Mouse (Mus musculus) heart, postnatal 0 days (tissue): ENCODE measurements around the gene Scarf2. TPM values are rescaled to one million over a fixed set of nuclear protein-coding genes. Genes with fewer than 3 reads are reported as not detected.

Experiments
- ATAC-seq: fragments of 200-750 bp; cut with Nextera tagmentation; 2 replicates; pipeline ENCODE4 v1.8.0; 2017; ENCODE audit warnings: low read depth, moderate number of reproducible peaks, moderate library complexity; ENCODE audit not compliant: insufficient read depth
- DNase-seq: peaks from one replicate; pipeline ENCODE4 v3.0.0-alpha.2; 2016; ENCODE audit warnings: low spot score
- H3K27ac ChIP-seq: fragments of 300-500 bp; sonication (generic); 2 replicates; pipeline ENCODE4 v1.5.1; 2014; ENCODE audit warnings: low read depth, mild to moderate bottlenecking
- H3K27me3 ChIP-seq: fragments of 300-500 bp; sonication (generic); 2 replicates; pipeline ENCODE4 v1.6.1; 2014; ENCODE audit warnings: low read length, mixed read lengths; ENCODE audit not compliant: control insufficient read depth, insufficient read depth
- H3K36me3 ChIP-seq: fragments of 300-500 bp; sonication (generic); replicated peaks from 2 replicates; pipeline ENCODE4 v1.6.1; 2014; ENCODE audit warnings: low read length, mixed read lengths; ENCODE audit not compliant: control insufficient read depth, insufficient read depth
- H3K4me1 ChIP-seq: fragments of 300-500 bp; sonication (generic); 2 replicates; pipeline ENCODE4 v1.6.1; 2014; ENCODE audit warnings: antibody characterized with exemption; ENCODE audit not compliant: control insufficient read depth, insufficient read depth
- H3K4me2 ChIP-seq: fragments of 300-500 bp; sonication (generic); 2 replicates; pipeline ENCODE4 v1.6.1; 2014; ENCODE audit warnings: low read depth, mild to moderate bottlenecking, low read length, moderate library complexity
- H3K4me3 ChIP-seq: fragments of 300-500 bp; sonication (generic); 2 replicates; pipeline ENCODE4 v1.5.1; 2014; ENCODE audit warnings: low read depth, low read length
- H3K9ac ChIP-seq: fragments of 300-500 bp; sonication (generic); replicated peaks from 2 replicates; pipeline ENCODE4 v1.6.1; 2014; ENCODE audit warnings: low read depth, low read length, mixed read lengths
- H3K9me3 ChIP-seq: fragments of 300-500 bp; sonication (generic); replicated peaks from 2 replicates; pipeline ENCODE4 v1.6.1; 2016; ENCODE audit warnings: low read length; ENCODE audit not compliant: control insufficient read depth
- CTCF ChIP-seq: IDR thresholded peaks from 2 replicates; pipeline ENCODE4 v1.5.1; 2016; ENCODE audit warnings: antibody characterized with exemption, control low read depth, low read depth
- EP300 ChIP-seq: IDR thresholded peaks from 2 replicates; pipeline ENCODE4 v1.6.1; 2016; ENCODE audit warnings: antibody characterized with exemption, low read depth
- WGBS: fragments of 180-500 bp; shearing (Covaris S2); extraction: QIAGEN DNeasy Blood & Tissue Kit; methylation state at CpG from one replicate; pipeline ENCODE4 v1.1.7; 2014; 5-methylcytosine and 5-hydroxymethylcytosine counted together
- polyA plus RNA-seq: library from polyadenylated mRNA; unstranded; fragments of >200 nt; fragmentation: Nextera tagmentation; extraction: Ambion mirVana; gene quantifications from 2 replicates; pipeline ENCODE4 v1.2.1, GENCODE M21; 2015
- total RNA-seq: library from RNA; depleted of rRNA; stranded (reverse); fragments of >200 nt; gene quantifications from 2 replicates; pipeline ENCODE4 v1.2.3, GENCODE M21; 2014; ENCODE audit warnings: low replicate concordance; rRNA removed

Gene Scarf2
- total and polyA plus RNA-seq, 2 experiments from 2014 or later: 2.6 to 25.4 TPM

GRCm38 (mm10) chr16:17853263-17853662 lies 56.2 kb downstream of the Scarf2 start:
- 89% methylated on average over 2 of the region's 2 CpGs for WGBS
- H3K36me3 ChIP-seq: peaks cover 89% of the 10 kb centered on the region
- DNase-seq: no peak
- no peak for ATAC-seq
- no peak overlapping the region for H3K4me3 ChIP-seq
- TF ChIP-seq EP300 (no peak), CTCF (no peak)
- no peak overlapping the region for H3K9ac ChIP-seq
- no peak overlapping the region for H3K4me2 ChIP-seq
- no peaks in the 10 kb centered on the region for H3K9me3 ChIP-seq
- no peak overlapping the region for H3K27ac ChIP-seq
- H3K4me1 ChIP-seq: no peaks in the 10 kb centered on the region
- H3K27me3 ChIP-seq: no peaks in the 10 kb centered on the region

- Histone ChIP-seq H3K4me3 (no peak overlapping the region), H3K27ac (no peak overlapping the region), H3K9me3 (no peaks in the 10 kb centered on the region), H3K9ac (no peak overlapping the region), H3K36me3 (peaks cover 70% of the 10 kb centered on the region), H3K4me1 (no peaks in the 10 kb centered on the region), H3K4me2 (no peak overlapping the region), H3K27me3 (no peaks in the 10 kb centered on the region)
- no peak for ATAC-seq
- 89% methylated on average over 7 of the region's 7 CpGs for WGBS
- TF ChIP-seq EP300 (no peak), CTCF (no peak)
- DNase-seq: no peak
Measured at GRCm38 (mm10) chr16:17857157-17857556, 60.1 kb downstream of the Scarf2 start.

Other genes starting within 250 kb of the Scarf2 start
- gene Lrrc74b, start 236.0 kb upstream of the Scarf2 start, total RNA-seq: not detected in 2 replicates
- gene Lrrc74b, start 236.0 kb upstream of the Scarf2 start, polyA plus RNA-seq: 0.10 and 0.44 TPM in 2 replicates
- gene P2rx6, start 235.4 kb upstream of the Scarf2 start, total RNA-seq: 0.31 TPM in 1 of 2 replicates, not detected in the other
- gene P2rx6, start 235.4 kb upstream of the Scarf2 start, polyA plus RNA-seq: 0.47 and 0.70 TPM in 2 replicates
- 28.2 and 33.4 TPM in 2 replicates for gene Slc7a4, start 214.1 kb upstream of the Scarf2 start, total RNA-seq
- gene Slc7a4, start 214.1 kb upstream of the Scarf2 start, polyA plus RNA-seq: 5.7 and 7.4 TPM in 2 replicates
- gene Smpd4, start 177.9 kb upstream of the Scarf2 start, total RNA-seq: 18.2 and 41.1 TPM in 2 replicates
- gene Smpd4, start 177.9 kb upstream of the Scarf2 start, polyA plus RNA-seq: 10.1 and 10.3 TPM in 2 replicates
- gene Ccdc74a, start 150.8 kb upstream of the Scarf2 start, total RNA-seq: 3.6 TPM in 1 of 2 replicates, not detected in the other
- 1.5 and 2.5 TPM in 2 replicates for gene Ccdc74a, start 150.8 kb upstream of the Scarf2 start, polyA plus RNA-seq
- 40.2 and 63.7 TPM in 2 replicates for gene Med15, start 64.4 kb upstream of the Scarf2 start, total RNA-seq
- gene Med15, start 64.4 kb upstream of the Scarf2 start, polyA plus RNA-seq: 18.0 and 18.6 TPM in 2 replicates
- 42.0 and 47.4 TPM in 2 replicates for gene Klhl22, start 37.7 kb upstream of the Scarf2 start, total RNA-seq
- 21.7 and 23.0 TPM in 2 replicates for gene Klhl22, start 37.7 kb upstream of the Scarf2 start, polyA plus RNA-seq
- not detected in 2 replicates for gene B830017H08Rik, start 35.8 kb downstream of the Scarf2 start, total RNA-seq
- gene B830017H08Rik, start 35.8 kb downstream of the Scarf2 start, polyA plus RNA-seq: not detected in 2 replicates
- gene Car15, start 41.1 kb downstream of the Scarf2 start, total RNA-seq: 0.27 and 1.1 TPM in 2 replicates
- gene Car15, start 41.1 kb downstream of the Scarf2 start, polyA plus RNA-seq: 0.25 and 0.44 TPM in 2 replicates
- not detected in 2 replicates for gene Gm20518, start 94.4 kb downstream of the Scarf2 start, total RNA-seq
- gene Gm20518, start 94.4 kb downstream of the Scarf2 start, polyA plus RNA-seq: 0.05 and 0.07 TPM in 2 replicates
- gene Tssk1, start 96.9 kb downstream of the Scarf2 start, total RNA-seq: not detected in 2 replicates
- gene Tssk1, start 96.9 kb downstream of the Scarf2 start, polyA plus RNA-seq: 0.08 and 0.14 TPM in 2 replicates
- 61.8 and 78.5 TPM in 2 replicates for gene Dgcr2, start 101.3 kb downstream of the Scarf2 start, total RNA-seq
- gene Dgcr2, start 101.3 kb downstream of the Scarf2 start, polyA plus RNA-seq: 30.4 and 31.9 TPM in 2 replicates
- not detected in 2 replicates for gene Tssk2, start 101.4 kb downstream of the Scarf2 start, total RNA-seq
- not detected in 2 replicates for gene Tssk2, start 101.4 kb downstream of the Scarf2 start, polyA plus RNA-seq
- gene Ess2, start 114.1 kb downstream of the Scarf2 start, total RNA-seq: 25.4 and 28.3 TPM in 2 replicates
- gene Ess2, start 114.1 kb downstream of the Scarf2 start, polyA plus RNA-seq: 18.5 and 19.4 TPM in 2 replicates
- gene Gsc2, start 117.8 kb downstream of the Scarf2 start, total RNA-seq: not detected in 2 replicates
- gene Gsc2, start 117.8 kb downstream of the Scarf2 start, polyA plus RNA-seq: not detected in 2 replicates
- 38.2 and 46.8 TPM in 2 replicates for gene Slc25a1, start 130.9 kb downstream of the Scarf2 start, total RNA-seq
- 14.8 and 17.5 TPM in 2 replicates for gene Slc25a1, start 130.9 kb downstream of the Scarf2 start, polyA plus RNA-seq
- not detected in 2 replicates for gene Vpreb2, start 183.1 kb downstream of the Scarf2 start, total RNA-seq
- not detected in 2 replicates for gene Vpreb2, start 183.1 kb downstream of the Scarf2 start, polyA plus RNA-seq